Mouse (Mus musculus) intestine, postnatal 0 days (tissue): Measurements from ENCODE around the gene Cd6. TPM values are rescaled to one million over a fixed set of nuclear protein-coding genes. Genes with fewer than 3 reads are reported as not detected.

Experiments
- ATAC-seq: fragments of 200-750 bp; cut with Nextera tagmentation; 2 replicates; pipeline ENCODE4 v1.8.0; 2017; ENCODE audit warnings: mild to moderate bottlenecking, moderate TSS enrichment, moderate library complexity
- H3K27ac ChIP-seq: fragments of 300-500 bp; sonication (generic); 2 replicates; pipeline ENCODE4 v1.5.1; 2014; ENCODE audit warnings: mild to moderate bottlenecking, low read depth, low read length, moderate library complexity
- H3K27me3 ChIP-seq: fragments of 300-500 bp; sonication (generic); replicated peaks from 2 replicates; pipeline ENCODE4 v1.6.1; 2014; ENCODE audit warnings: low read length, mixed read lengths; ENCODE audit not compliant: control insufficient read depth, insufficient read depth
- H3K36me3 ChIP-seq: fragments of 300-500 bp; sonication (generic); 2 replicates; pipeline ENCODE4 v1.6.1; 2014; ENCODE audit warnings: mild to moderate bottlenecking, moderate library complexity; ENCODE audit not compliant: control insufficient read depth, insufficient read depth
- H3K4me1 ChIP-seq: fragments of 300-500 bp; sonication (generic); replicated peaks from 2 replicates; pipeline ENCODE4 v1.6.1; 2014; ENCODE audit warnings: antibody characterized with exemption, low read length, mixed read lengths; ENCODE audit not compliant: control insufficient read depth, insufficient read depth
- H3K4me2 ChIP-seq: fragments of 300-500 bp; sonication (generic); replicated peaks from 2 replicates; pipeline ENCODE4 v1.6.1; 2014; ENCODE audit warnings: low read depth, mild to moderate bottlenecking, moderate library complexity
- H3K4me3 ChIP-seq: fragments of 300-500 bp; sonication (generic); 2 replicates; pipeline ENCODE4 v1.5.1; 2014; ENCODE audit warnings: low read depth, low read length
- H3K9ac ChIP-seq: fragments of 300-500 bp; sonication (generic); 2 replicates; pipeline ENCODE4 v1.6.1; 2014; ENCODE audit warnings: mild to moderate bottlenecking, low read depth, low read length
- H3K9me3 ChIP-seq: fragments of 300-500 bp; sonication (generic); 2 replicates; pipeline ENCODE4 v1.6.1; 2016; ENCODE audit warnings: mixed run types; ENCODE audit not compliant: control insufficient read depth
- CTCF ChIP-seq: sonication (generic); IDR thresholded peaks from 2 replicates; pipeline ENCODE4 v1.5.1; 2016; ENCODE audit warnings: low read depth, mild to moderate bottlenecking, control low read depth, antibody characterized with exemption, moderate library complexity
- WGBS: fragments of 180-500 bp; shearing (Covaris S2); extraction: QIAGEN DNeasy Blood & Tissue Kit; methylation state at CpG from one replicate; pipeline ENCODE4 v1.1.7; 2014; 5-methylcytosine and 5-hydroxymethylcytosine counted together
- polyA plus RNA-seq: library from polyadenylated mRNA; unstranded; fragments of >200 nt; fragmentation: Nextera tagmentation; extraction: Ambion mirVana; gene quantifications from 2 replicates; pipeline ENCODE4 v1.2.1, GENCODE M21; 2015

Cd6 gene
- polyA plus RNA-seq, 1 experiment from 2014 or later, result 0.05 TPM

- H3K36me3 ChIP-seq, result peaks cover 40% of the 10 kb centered on the region
- peak; percentile 34; the same call in 1 of the 2 replicates for TF ChIP-seq CTCF
- ATAC-seq, result peak; percentile 71
- under 1% methylated on average over 42 of the region's 43 CpGs for WGBS
- H3K27me3 ChIP-seq, result no peaks in the 10 kb centered on the region
- H3K27ac ChIP-seq, result no peak overlapping the region
- peak overlapping the region; percentile 84 for H3K4me2 ChIP-seq
- H3K4me1 ChIP-seq, result no peaks in the 10 kb centered on the region; the same call in 1 of the 2 replicates
- peak overlapping the region; percentile 56 for H3K4me3 ChIP-seq
- H3K9ac ChIP-seq, result peak overlapping the region; percentile 49
- H3K9me3 ChIP-seq, result no peaks in the 10 kb centered on the region
Observed at GRCm38 (mm10) chr19:10869241-10869885, 39.5 kb upstream of the Cd6 start.

- Histone ChIP-seq H3K9me3 (no peaks in the 10 kb centered on the region), H3K4me2 (peak overlapping the region; percentile 84), H3K4me1 (no peaks in the 10 kb centered on the region; the same call in 1 of the 2 replicates), H3K36me3 (peaks cover 40% of the 10 kb centered on the region), H3K27ac (no peak overlapping the region), H3K27me3 (no peaks in the 10 kb centered on the region), H3K4me3 (peak overlapping the region; percentile 56), H3K9ac (peak overlapping the region; percentile 49; the same call in 1 of the 2 replicates)
- no peak for ATAC-seq
- WGBS, result 3% methylated on average over 17 of the region's 17 CpGs
- TF ChIP-seq CTCF, result no peak
Observed at GRCm38 (mm10) chr19:10868623-10869141, 38.8 kb upstream of the Cd6 start.

GRCm38 (mm10) chr19:10867946-10868622, 38.2 kb upstream of the Cd6 start:
- H3K9ac ChIP-seq, result 0 out of 2 replicates have a peak overlapping the region, but pooled peaks have one; percentile 49
- peak overlapping the region; percentile 56 for H3K4me3 ChIP-seq
- no peak for ATAC-seq
- WGBS, result 26% methylated on average over 5 of the region's 5 CpGs
- peaks cover 34% of the 10 kb centered on the region for H3K36me3 ChIP-seq
- no peak for TF ChIP-seq CTCF
- peak overlapping the region; percentile 84 for H3K4me2 ChIP-seq
- H3K9me3 ChIP-seq, result no peaks in the 10 kb centered on the region
- no peak overlapping the region for H3K27ac ChIP-seq
- H3K4me1 ChIP-seq, result no peaks in the 10 kb centered on the region; the same call in 1 of the 2 replicates
- no peaks in the 10 kb centered on the region for H3K27me3 ChIP-seq

GRCm38 (mm10) chr19:10866351-10866750, 36.5 kb upstream of the Cd6 start:
- Histone ChIP-seq H3K4me1 (no peaks in the 10 kb centered on the region; the same call in 1 of the 2 replicates), H3K9ac (no peak overlapping the region), H3K36me3 (peaks cover 17% of the 10 kb centered on the region), H3K9me3 (no peaks in the 10 kb centered on the region), H3K27ac (no peak overlapping the region), H3K4me3 (no peak overlapping the region), H3K4me2 (no peak overlapping the region), H3K27me3 (no peaks in the 10 kb centered on the region)
- 95% methylated on average over 13 of the region's 13 CpGs for WGBS
- TF ChIP-seq CTCF, result no peak
- ATAC-seq, result no peak

- Histone ChIP-seq H3K27ac (no peak overlapping the region), H3K36me3 (peaks cover 22% of the 10 kb centered on the region), H3K9me3 (no peaks in the 10 kb centered on the region), H3K4me3 (no peak overlapping the region), H3K9ac (no peak overlapping the region), H3K27me3 (no peaks in the 10 kb centered on the region), H3K4me2 (no peak overlapping the region), H3K4me1 (no peaks in the 10 kb centered on the region)
- ATAC-seq, result no peak
- 56% methylated on average over 20 of the region's 22 CpGs for WGBS
- peak; percentile 19; the same call in 1 of the 2 replicates for TF ChIP-seq CTCF
Observed at GRCm38 (mm10) chr19:10860072-10860497, 30.2 kb upstream of the Cd6 start.

- H3K4me1 ChIP-seq, result no peaks in the 10 kb centered on the region
- ATAC-seq, result no peak
- no peak for TF ChIP-seq CTCF
Observed at GRCm38 (mm10) chr19:10856520-10856919, 26.7 kb upstream of the Cd6 start.

More at GRCm38 (mm10) chr19:10856520-10856919, 26.7 kb upstream of the Cd6 start:
- no peak overlapping the region for H3K4me2 ChIP-seq
- no peaks in the 10 kb centered on the region for H3K27me3 ChIP-seq
- 60% methylated on average over 2 of the region's 2 CpGs for WGBS
- H3K27ac ChIP-seq, result no peak overlapping the region
- H3K4me3 ChIP-seq, result no peak overlapping the region
- peaks cover 10% of the 10 kb centered on the region; the same call in 1 of the 2 replicates for H3K36me3 ChIP-seq
- no peak overlapping the region for H3K9ac ChIP-seq
- no peaks in the 10 kb centered on the region for H3K9me3 ChIP-seq
